ENCODE assay signal across 9 mouse cellular contexts in the genomic region with DNA sequence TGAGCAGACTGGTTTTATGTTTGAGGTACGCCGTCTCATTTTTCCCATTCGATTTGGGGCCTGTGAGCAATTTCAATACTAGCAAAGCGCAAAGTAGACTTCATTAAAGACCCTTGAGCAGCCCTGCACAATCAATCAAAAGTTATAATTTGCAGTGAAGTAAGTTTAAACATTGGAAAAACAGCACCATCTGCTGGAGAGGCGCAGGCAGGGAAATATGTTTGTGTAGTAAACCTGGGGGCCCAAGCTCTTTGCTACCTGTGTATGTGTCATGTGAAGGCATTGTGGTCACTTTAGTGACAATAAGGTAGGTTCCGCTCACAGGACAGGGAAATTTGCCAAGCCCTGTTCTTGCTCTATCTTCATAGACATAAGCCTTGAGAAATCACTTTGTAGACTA.
A peak's percentile ranks its signal among the peaks of the same experiment; 100 is the strongest.
DNase-seq lines count a peak whose midpoint lies in the region; ATAC-seq and TF ChIP-seq lines count a peak whose summit lies in the region.
"Had no signal": no experiment of that assay in that cellular context is flagged by ENCODE, and none has a peak within 500 bp of the region (broad histone marks: within the 10 kb centered on the region; RNA-seq: fewer than 3 reads in every experiment).

No protein-coding gene starts in this region.

- no peak overlapping the region for H3K9ac ChIP-seq in forebrain, postnatal 0 days
- no peak overlapping the region for H3K9ac ChIP-seq in forebrain, embryonic 16.5 days (replicated peaks; ENCODE audit: low read depth, low read length)
- no peak overlapping the region for H3K9ac ChIP-seq in limb, embryonic 11.5 days (ENCODE audit: low read length)
- H3K9ac ChIP-seq: limb, embryonic 15.5 days had no signal

- DNase-seq in forebrain, postnatal 0 days = peak; percentile 29
- DNase-seq in urinary bladder, postnatal 25 days (ENCODE audit: low spot score) = peak; percentile 3
- no peak for DNase-seq in urinary bladder, adult 2 months (ENCODE audit: low spot score)
- DNase-seq in kidney, adult 9 months = peak; percentile 37
- DNase-seq in limb, embryonic 11.5 days (ENCODE audit: low spot score) = peak; percentile 64
- DNase-seq in thymus, postnatal 10 days (ENCODE audit: low spot score in 2 of 2) = no peak
- no peak for DNase-seq in spleen, adult 12 weeks (ENCODE audit: low spot score)

- TF ChIP-seq CTCF in forebrain, postnatal 0 days (IDR thresholded peaks at IDR 0.05; ENCODE audit: low read depth) = peak; percentile 63

- no peaks in the 10 kb centered on the region for H3K27me3 ChIP-seq in forebrain, postnatal 0 days (ENCODE audit: insufficient read depth, low read length)
- H3K27me3 ChIP-seq in forebrain, embryonic 16.5 days (replicated peaks; ENCODE audit: control insufficient read depth, insufficient read depth, low read length) = no peaks in the 10 kb centered on the region
- no peaks in the 10 kb centered on the region for H3K27me3 ChIP-seq in limb, embryonic 11.5 days (ENCODE audit: control insufficient read depth, insufficient read depth, low read length)
- H3K27me3 ChIP-seq: limb, embryonic 15.5 days had no signal

- ATAC-seq in forebrain, postnatal 0 days = no peak
- ATAC-seq in forebrain, embryonic 16.5 days = no peak
- ATAC-seq in limb, embryonic 11.5 days (ENCODE audit: insufficient number of reproducible peaks, low FRiP score, low TSS enrichment, low read depth) = peak; percentile 21; the same call in 1 of the 2 replicates

- no peak overlapping the region for H3K4me2 ChIP-seq in forebrain, postnatal 0 days (ENCODE audit: low read depth)
- H3K4me2 ChIP-seq in forebrain, embryonic 16.5 days (ENCODE audit: low read length) = no peak overlapping the region
- H3K4me2 ChIP-seq in limb, embryonic 11.5 days (ENCODE audit: low read depth, severe bottlenecking) = no peak overlapping the region
- H3K4me2 ChIP-seq: limb, embryonic 15.5 days had no signal

- no peaks in the 10 kb centered on the region for H3K36me3 ChIP-seq in forebrain, postnatal 0 days (ENCODE audit: insufficient read depth)
- no peaks in the 10 kb centered on the region for H3K36me3 ChIP-seq in forebrain, embryonic 16.5 days (ENCODE audit: control insufficient read depth, insufficient read depth)
- no peaks in the 10 kb centered on the region for H3K36me3 ChIP-seq in limb, embryonic 11.5 days (ENCODE audit: control insufficient read depth, insufficient read depth, low read length)
- H3K36me3 ChIP-seq: limb, embryonic 15.5 days had no signal

- no peak overlapping the region for H3K4me3 ChIP-seq in forebrain, postnatal 0 days (ENCODE audit: low read depth, low read length)
- no peak overlapping the region for H3K4me3 ChIP-seq in forebrain, embryonic 16.5 days (replicated peaks; ENCODE audit: low read length)
- H3K4me3 ChIP-seq in limb, embryonic 11.5 days (ENCODE audit: low read depth, low read length) = no peak overlapping the region
- H3K4me3 ChIP-seq: limb, embryonic 15.5 days had no signal

- WGBS in forebrain, postnatal 0 days = 86% methylated on average over 6 of the region's 6 CpGs
- WGBS in forebrain, embryonic 16.5 days = 79% methylated on average over 6 of the region's 6 CpGs
- 49% methylated on average over 6 of the region's 6 CpGs for WGBS in limb, embryonic 11.5 days

- no peak overlapping the region for H3K27ac ChIP-seq in forebrain, postnatal 0 days (ENCODE audit: low read depth, low read length)
- no peak overlapping the region for H3K27ac ChIP-seq in forebrain, embryonic 16.5 days (ENCODE audit: low read length)
- no peak overlapping the region for H3K27ac ChIP-seq in limb, embryonic 11.5 days (replicated peaks; ENCODE audit: low read depth, low read length)
- H3K27ac ChIP-seq: limb, embryonic 15.5 days had no signal

- no peaks in the 10 kb centered on the region for H3K9me3 ChIP-seq in forebrain, postnatal 0 days (ENCODE audit: low read length)
- no peaks in the 10 kb centered on the region for H3K9me3 ChIP-seq in forebrain, embryonic 16.5 days (ENCODE audit: control insufficient read depth, low read length)
- no peaks in the 10 kb centered on the region for H3K9me3 ChIP-seq in limb, embryonic 11.5 days (ENCODE audit: control insufficient read depth, low read length)
- H3K9me3 ChIP-seq: limb, embryonic 15.5 days had no signal

- H3K4me1 ChIP-seq in forebrain, postnatal 0 days (ENCODE audit: insufficient read depth) = 0 out of 2 replicates have a peak, but pooled peaks cover 3% of the 10 kb centered on the region
- H3K4me1 ChIP-seq in forebrain, embryonic 16.5 days (replicated peaks; ENCODE audit: control insufficient read depth, insufficient read depth, low read length) = no peaks in the 10 kb centered on the region
- no peaks in the 10 kb centered on the region for H3K4me1 ChIP-seq in limb, embryonic 11.5 days (ENCODE audit: control insufficient read depth, insufficient read depth, low read length)
- H3K4me1 ChIP-seq: limb, embryonic 15.5 days had no signal

Comparison
In these comparisons a context has a peak if more than half of its experiments do, and no peak if none do; other contexts are left out.
1. DNase-seq: peak in forebrain, postnatal 0 days (single experiment), urinary bladder, postnatal 25 days (single experiment), kidney, adult 9 months (single experiment) and limb, embryonic 11.5 days (single experiment); none in urinary bladder, adult 2 months (single experiment), thymus, postnatal 10 days (0 of 2) and spleen, adult 12 weeks (single experiment).